Mouse (Mus musculus): ENCODE measurements around the gene Rdm1.
A peak's percentile ranks its signal among the peaks of the same experiment; 100 is the strongest.
"Not testable (repeated sequence)": the region's sequence is repeated elsewhere in the genome, so short reads cannot be mapped to it uniquely, and the experiment has no call there.

The Rdm1 gene

DNA sequence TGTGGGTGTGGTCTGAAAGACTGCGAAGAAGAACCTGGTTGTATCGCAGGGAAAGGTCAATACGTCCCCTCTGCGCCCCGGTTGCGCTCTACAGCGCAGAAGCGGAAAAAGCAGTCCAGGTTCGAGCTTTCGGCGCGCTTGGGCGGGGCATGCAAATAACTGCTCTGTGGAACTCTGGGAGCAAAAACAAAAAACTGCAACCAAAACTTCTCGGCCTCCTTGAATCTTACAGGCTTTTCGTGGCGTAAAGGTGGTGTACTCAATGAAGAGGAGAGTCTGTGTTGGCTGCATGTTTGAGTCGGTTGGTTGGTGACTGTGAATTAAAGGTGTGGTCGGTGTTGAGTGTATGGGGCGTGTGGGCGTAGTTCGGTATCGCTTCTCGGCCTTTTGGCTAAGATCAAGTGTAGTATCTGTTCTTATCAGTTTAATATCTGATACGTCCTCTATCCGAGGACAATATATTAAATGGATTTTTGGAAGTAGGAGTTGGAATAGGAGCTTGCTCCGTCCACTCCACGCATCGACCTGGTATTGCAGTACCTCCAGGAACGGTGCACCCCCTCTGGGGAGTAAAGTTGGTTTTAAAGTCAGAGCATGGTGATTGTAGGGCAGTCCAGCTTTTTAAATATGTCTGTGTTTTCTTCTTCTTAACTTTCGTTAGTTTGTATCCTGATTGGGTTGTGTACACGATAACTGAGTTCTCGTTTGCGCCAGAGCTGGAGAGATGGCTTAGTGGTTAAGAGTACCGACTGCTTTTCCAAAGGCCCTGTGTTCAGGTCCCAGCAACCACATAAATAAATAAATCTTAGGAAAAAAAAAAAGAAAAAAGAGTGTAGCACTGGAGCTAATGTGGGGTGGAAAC, at the start of gene Rdm1:
Gene Rdm1 (plus strand): TSS at position 201 of the 862 bp plus-strand sequence.
- Histone ChIP-seq H3K36me3 (ENCODE audit: control insufficient read depth, insufficient read depth, low read length, poor library complexity, severe bottlenecking) (peaks cover 2% of the 10 kb centered on the region; the same call in 1 of the 2 replicates), H3K27me3 (ENCODE audit: control insufficient read depth, insufficient read depth, low read length, poor library complexity, severe bottlenecking) (no peaks in the 10 kb centered on the region)
- peak; percentile 88 for DNase-seq (ENCODE audit: low read depth, low spot score)

- H3K36me3 ChIP-seq (ENCODE audit: control insufficient read depth, insufficient read depth, low read length, poor library complexity, severe bottlenecking) = peaks cover 4% of the 10 kb centered on the region
- H3K27me3 ChIP-seq (ENCODE audit: control insufficient read depth, insufficient read depth, low read length, poor library complexity, severe bottlenecking) = no peaks in the 10 kb centered on the region
- DNase-seq (ENCODE audit: low read depth, low spot score) = no peak
Observed at GRCm38 (mm10) chr11:101581081-101581764, 45.8 kb upstream of the Rdm1 start.

- Histone ChIP-seq H3K27me3 (ENCODE audit: control insufficient read depth, insufficient read depth, low read length, poor library complexity, severe bottlenecking) (no peaks in the 10 kb centered on the region), H3K36me3 (ENCODE audit: control insufficient read depth, insufficient read depth, low read length, poor library complexity, severe bottlenecking) (peaks cover 1% of the 10 kb centered on the region; the same call in 1 of the 2 replicates)
- DNase-seq (ENCODE audit: low read depth, low spot score) = peak; percentile 52
Observed at GRCm38 (mm10) chr11:101582054-101583035, 44.6 kb upstream of the Rdm1 start, which contains the start of gene Tmem106a. Tmem106a (plus strand) TSS chr11:101582242.

GRCm38 (mm10) chr11:101583205-101583604, 43.8 kb upstream of the Rdm1 start:
- DNase-seq (ENCODE audit: low read depth, low spot score) = no peak
- no peaks in the 10 kb centered on the region for H3K27me3 ChIP-seq (ENCODE audit: control insufficient read depth, insufficient read depth, low read length, poor library complexity, severe bottlenecking)
- peaks cover 1% of the 10 kb centered on the region; the same call in 1 of the 2 replicates for H3K36me3 ChIP-seq (ENCODE audit: control insufficient read depth, insufficient read depth, low read length, poor library complexity, severe bottlenecking)

- H3K27me3 ChIP-seq (ENCODE audit: control insufficient read depth, insufficient read depth, low read length, poor library complexity, severe bottlenecking); H3K36me3 ChIP-seq (ENCODE audit: control insufficient read depth, insufficient read depth, low read length, poor library complexity, severe bottlenecking); DNase-seq (ENCODE audit: low read depth, low spot score): not testable (repeated sequence)
Observed at GRCm38 (mm10) chr11:101585031-101585430, 42.0 kb upstream of the Rdm1 start.

GRCm38 (mm10) chr11:101585805-101586204, 41.2 kb upstream of the Rdm1 start:
- Histone ChIP-seq H3K36me3 (ENCODE audit: control insufficient read depth, insufficient read depth, low read length, poor library complexity, severe bottlenecking) (no peaks in the 10 kb centered on the region), H3K27me3 (ENCODE audit: control insufficient read depth, insufficient read depth, low read length, poor library complexity, severe bottlenecking) (no peaks in the 10 kb centered on the region)
- no peak for DNase-seq (ENCODE audit: low read depth, low spot score)

DNA sequence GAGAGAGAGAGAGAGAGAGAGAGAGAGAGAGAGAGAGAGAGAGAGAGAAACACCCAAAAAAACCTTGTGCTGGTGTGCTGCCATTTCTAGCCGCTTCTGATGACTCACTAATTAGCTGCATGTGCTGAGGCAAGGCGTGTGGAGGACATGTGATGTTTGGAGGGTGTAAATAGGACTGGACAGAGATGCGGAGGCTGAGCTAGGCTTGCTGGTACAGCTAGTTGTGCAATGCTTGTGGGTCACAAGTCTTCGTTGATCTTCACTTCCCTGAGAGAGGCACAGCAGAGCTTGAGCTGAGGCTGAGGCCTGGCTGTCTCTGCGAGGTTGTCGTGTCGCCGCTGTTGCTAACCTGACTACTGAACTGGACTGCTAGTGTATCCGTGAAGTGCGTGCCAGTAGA, 39.3 kb upstream of the Rdm1 start:
- Histone ChIP-seq H3K36me3 (ENCODE audit: control insufficient read depth, insufficient read depth, low read length, poor library complexity, severe bottlenecking) (no peaks in the 10 kb centered on the region), H3K27me3 (ENCODE audit: control insufficient read depth, insufficient read depth, low read length, poor library complexity, severe bottlenecking) (no peaks in the 10 kb centered on the region)
- no peak for DNase-seq (ENCODE audit: low read depth, low spot score)

GRCm38 (mm10) chr11:101588868-101589267, 38.1 kb upstream of the Rdm1 start:
- Histone ChIP-seq H3K27me3 (ENCODE audit: control insufficient read depth, insufficient read depth, low read length, poor library complexity, severe bottlenecking) (no peaks in the 10 kb centered on the region), H3K36me3 (ENCODE audit: control insufficient read depth, insufficient read depth, low read length, poor library complexity, severe bottlenecking) (no peaks in the 10 kb centered on the region)
- DNase-seq (ENCODE audit: low read depth, low spot score) = no peak

DNA sequence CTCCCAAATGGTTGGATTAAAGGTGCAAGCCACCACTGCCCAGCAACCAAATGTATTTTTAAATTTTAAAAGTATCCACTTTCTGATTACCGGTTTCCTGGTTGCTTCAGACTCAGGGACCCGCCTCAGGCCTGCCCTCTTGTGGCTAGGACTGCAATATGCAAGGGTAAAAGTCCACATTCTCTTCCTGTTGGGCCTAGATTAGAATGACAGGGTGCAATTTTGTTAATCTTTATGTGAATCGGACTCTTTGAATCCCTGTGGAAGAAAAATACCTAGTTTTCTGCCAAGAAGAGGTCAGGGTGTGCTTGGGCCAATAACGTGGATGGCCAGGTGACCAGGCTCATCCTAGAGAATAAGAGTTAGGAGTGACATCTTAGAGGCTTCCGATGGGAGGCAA, 37.6 kb upstream of the Rdm1 start:
- Histone ChIP-seq H3K27me3 (ENCODE audit: control insufficient read depth, insufficient read depth, low read length, poor library complexity, severe bottlenecking) (no peaks in the 10 kb centered on the region), H3K36me3 (ENCODE audit: control insufficient read depth, insufficient read depth, low read length, poor library complexity, severe bottlenecking) (no peaks in the 10 kb centered on the region)
- peak; percentile 80 for DNase-seq (ENCODE audit: low read depth, low spot score)

DNA sequence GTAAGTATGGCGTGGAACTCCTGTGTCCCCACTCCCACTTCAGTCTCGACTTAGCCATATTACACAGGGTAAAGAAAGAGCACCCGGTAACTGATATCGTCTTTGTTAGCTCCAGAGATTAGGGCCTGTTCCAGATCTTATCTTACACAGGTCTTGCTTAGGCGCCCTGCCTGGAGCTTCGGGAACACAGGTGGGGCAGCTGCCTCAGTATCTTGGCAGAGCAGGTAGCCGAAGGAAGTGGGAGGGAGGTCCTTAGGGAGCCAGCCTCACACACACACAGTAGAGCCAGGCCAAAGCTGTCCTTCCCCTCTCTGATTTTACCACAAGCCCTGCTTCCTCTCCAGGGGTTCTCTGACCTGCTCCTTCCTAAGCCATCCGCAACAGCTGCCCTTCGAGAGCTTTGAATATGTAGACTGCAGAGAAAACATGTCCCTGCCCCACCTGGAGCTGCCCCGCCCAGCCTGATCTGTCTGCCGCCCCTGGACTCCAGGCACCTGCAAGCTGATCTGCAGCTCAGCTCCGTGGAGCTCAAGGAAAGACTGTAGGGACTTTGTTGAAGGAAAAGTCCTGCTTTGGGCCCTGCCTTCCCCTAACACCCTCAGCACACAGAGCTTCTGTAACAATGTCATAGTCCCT, 36.9 kb upstream of the Rdm1 start:
- no peak for DNase-seq (ENCODE audit: low read depth, low spot score)
- H3K36me3 ChIP-seq (ENCODE audit: control insufficient read depth, insufficient read depth, low read length, poor library complexity, severe bottlenecking) = no peaks in the 10 kb centered on the region
- H3K27me3 ChIP-seq (ENCODE audit: control insufficient read depth, insufficient read depth, low read length, poor library complexity, severe bottlenecking) = no peaks in the 10 kb centered on the region

GRCm38 (mm10) chr11:101599156-101599555, 27.8 kb upstream of the Rdm1 start, which contains the start of gene Gm11634:
Gm11634 (minus strand) TSS chr11:101599256.
- H3K27me3 ChIP-seq (ENCODE audit: control insufficient read depth, insufficient read depth, low read length, poor library complexity, severe bottlenecking) = no peaks in the 10 kb centered on the region
- H3K36me3 ChIP-seq (ENCODE audit: control insufficient read depth, insufficient read depth, low read length, poor library complexity, severe bottlenecking) = no peaks in the 10 kb centered on the region
- DNase-seq (ENCODE audit: low read depth, low spot score) = no peak

DNA sequence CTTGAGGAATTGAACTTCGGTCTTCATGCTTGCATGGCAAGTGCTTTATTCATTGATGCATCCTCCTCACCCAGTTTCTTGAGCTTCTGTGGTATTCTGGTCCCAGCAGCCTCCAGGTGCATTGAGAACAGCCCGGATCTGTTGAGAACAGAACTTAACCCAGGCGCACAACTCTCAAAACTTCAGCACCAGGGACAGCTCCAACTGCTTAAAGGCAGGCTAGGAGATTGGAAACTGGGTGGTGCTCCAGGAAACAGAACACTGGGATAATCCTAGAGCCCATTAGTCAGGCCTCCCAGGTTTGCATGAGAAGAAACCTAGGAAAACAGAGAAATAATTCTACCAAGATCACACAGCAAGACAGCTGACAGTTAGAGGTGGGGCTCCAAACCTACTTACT, 24.5 kb upstream of the Rdm1 start:
- Histone ChIP-seq H3K27me3 (ENCODE audit: control insufficient read depth, insufficient read depth, low read length, poor library complexity, severe bottlenecking) (no peaks in the 10 kb centered on the region), H3K36me3 (ENCODE audit: control insufficient read depth, insufficient read depth, low read length, poor library complexity, severe bottlenecking) (no peaks in the 10 kb centered on the region)
- DNase-seq (ENCODE audit: low read depth, low spot score) = peak; percentile 77

GRCm38 (mm10) chr11:101604116-101604515, 22.9 kb upstream of the Rdm1 start:
- DNase-seq (ENCODE audit: low read depth, low spot score) = no peak

More at GRCm38 (mm10) chr11:101604116-101604515, 22.9 kb upstream of the Rdm1 start:
- Histone ChIP-seq H3K27me3 (ENCODE audit: control insufficient read depth, insufficient read depth, low read length, poor library complexity, severe bottlenecking) (no peaks in the 10 kb centered on the region), H3K36me3 (ENCODE audit: control insufficient read depth, insufficient read depth, low read length, poor library complexity, severe bottlenecking) (no peaks in the 10 kb centered on the region)
